Mouse (Mus musculus) limb, embryonic 10.5 days (tissue): ENCODE data around the gene Rab12. TPM values are rescaled to one million over a fixed set of nuclear protein-coding genes. Genes with fewer than 3 reads are reported as not detected.

ENCODE experiments used
- DNase-seq: peaks from one replicate; pipeline ENCODE4 v3.0.0-alpha.2; 2017; ENCODE audit warnings: low spot score
- H3K27ac ChIP-seq: fragments of 300-500 bp; sonication (generic); 2 replicates; pipeline ENCODE4 v1.5.1; 2016; ENCODE audit warnings: mild to moderate bottlenecking
- H3K27me3 ChIP-seq: fragments of 300-500 bp; sonication (generic); 2 replicates; pipeline ENCODE4 v1.6.1; 2016; ENCODE audit warnings: low read depth, mild to moderate bottlenecking; ENCODE audit not compliant: poor library complexity, severe bottlenecking
- H3K36me3 ChIP-seq: fragments of 300-500 bp; sonication (generic); 2 replicates; pipeline ENCODE4 v1.6.1; 2016; ENCODE audit warnings: mild to moderate bottlenecking, moderate library complexity
- H3K4me1 ChIP-seq: fragments of 300-500 bp; sonication (generic); 2 replicates; pipeline ENCODE4 v1.6.1; 2016
- H3K4me3 ChIP-seq: fragments of 300-500 bp; sonication (generic); 2 replicates; pipeline ENCODE4 v1.5.1; 2016; ENCODE audit warnings: mild to moderate bottlenecking, moderate library complexity
- H3K9me3 ChIP-seq: fragments of 300-500 bp; sonication (generic); replicated peaks from 2 replicates; pipeline ENCODE4 v1.6.1; 2016; ENCODE audit warnings: mild to moderate bottlenecking
- WGBS: fragments of 180-500 bp; shearing (Covaris S2); methylation state at CpG from one replicate; pipeline ENCODE4 v1.1.7; 2016; 5-methylcytosine and 5-hydroxymethylcytosine counted together
- polyA plus RNA-seq: library from polyadenylated mRNA; unstranded; fragments of >200 nt; fragmentation: Nextera tagmentation; extraction: Ambion mirVana; gene quantifications from 2 replicates; pipeline ENCODE4 v1.2.1, GENCODE M21; 2016

Rab12 gene
- polyA plus RNA-seq, 1 experiment from 2014 or later: 32.0 TPM

DNA sequence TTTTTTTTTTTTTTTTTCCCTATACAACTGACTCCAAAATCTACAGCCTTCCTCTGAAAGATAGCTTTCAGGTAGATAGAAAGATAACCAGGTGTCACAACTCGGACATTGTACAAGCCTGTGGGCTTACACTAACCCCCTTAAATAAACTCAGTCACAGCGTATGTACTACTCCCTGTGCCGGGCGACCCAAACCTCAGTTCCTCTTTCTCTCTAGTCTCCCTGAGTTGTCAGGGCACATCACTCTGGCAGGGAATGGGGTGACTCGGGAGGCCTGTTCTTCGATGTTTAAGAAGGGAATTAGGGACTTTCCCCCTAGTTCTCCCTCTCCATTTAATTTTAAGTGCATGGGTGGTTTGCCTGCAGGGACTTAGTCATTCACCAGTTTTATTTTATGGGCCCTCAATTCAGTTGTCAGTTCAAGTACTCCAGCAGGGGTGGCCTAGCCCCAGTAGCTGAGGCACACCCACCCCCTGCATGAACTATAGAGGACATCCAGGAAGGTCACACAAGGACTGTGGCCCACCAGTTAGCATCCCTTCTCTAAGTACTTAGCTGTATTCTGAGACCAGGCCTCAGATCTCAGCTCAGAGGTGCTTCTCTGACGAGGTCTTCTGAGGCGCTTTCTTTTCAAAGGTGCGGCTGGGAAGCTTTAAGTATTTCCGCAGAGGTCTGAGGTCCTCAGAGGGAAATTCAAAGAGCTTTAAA, 5.1 kb downstream of the Rab12 start:
- Histone ChIP-seq H3K9me3 (no peaks in the 10 kb centered on the region), H3K4me3 (no peak overlapping the region), H3K27me3 (no peaks in the 10 kb centered on the region), H3K4me1 (peaks cover 27% of the 10 kb centered on the region), H3K36me3 (peaks cover 52% of the 10 kb centered on the region), H3K27ac (no peak overlapping the region)
- WGBS: 83% methylated on average over 10 of the region's 10 CpGs
- DNase-seq: no peak

- no peak overlapping the region for H3K27ac ChIP-seq
- H3K4me3 ChIP-seq: no peak overlapping the region
- H3K36me3 ChIP-seq: peaks cover 71% of the 10 kb centered on the region
- DNase-seq: no peak
- H3K27me3 ChIP-seq: no peaks in the 10 kb centered on the region
- 80% methylated on average over 15 of the region's 15 CpGs for WGBS
- no peaks in the 10 kb centered on the region for H3K9me3 ChIP-seq
- peaks cover 15% of the 10 kb centered on the region for H3K4me1 ChIP-seq
Measured at GRCm38 (mm10) chr17:66512202-66512956, 7.2 kb downstream of the Rab12 start.

GRCm38 (mm10) chr17:66510221-66510683, 9.3 kb downstream of the Rab12 start:
- no peak for DNase-seq
- Histone ChIP-seq H3K27ac (no peak overlapping the region; the same call in 1 of the 2 replicates), H3K4me1 (peaks cover 15% of the 10 kb centered on the region), H3K27me3 (no peaks in the 10 kb centered on the region), H3K9me3 (no peaks in the 10 kb centered on the region), H3K36me3 (peaks cover 74% of the 10 kb centered on the region), H3K4me3 (no peak overlapping the region)
- 58% methylated on average over 10 of the region's 10 CpGs for WGBS

DNA sequence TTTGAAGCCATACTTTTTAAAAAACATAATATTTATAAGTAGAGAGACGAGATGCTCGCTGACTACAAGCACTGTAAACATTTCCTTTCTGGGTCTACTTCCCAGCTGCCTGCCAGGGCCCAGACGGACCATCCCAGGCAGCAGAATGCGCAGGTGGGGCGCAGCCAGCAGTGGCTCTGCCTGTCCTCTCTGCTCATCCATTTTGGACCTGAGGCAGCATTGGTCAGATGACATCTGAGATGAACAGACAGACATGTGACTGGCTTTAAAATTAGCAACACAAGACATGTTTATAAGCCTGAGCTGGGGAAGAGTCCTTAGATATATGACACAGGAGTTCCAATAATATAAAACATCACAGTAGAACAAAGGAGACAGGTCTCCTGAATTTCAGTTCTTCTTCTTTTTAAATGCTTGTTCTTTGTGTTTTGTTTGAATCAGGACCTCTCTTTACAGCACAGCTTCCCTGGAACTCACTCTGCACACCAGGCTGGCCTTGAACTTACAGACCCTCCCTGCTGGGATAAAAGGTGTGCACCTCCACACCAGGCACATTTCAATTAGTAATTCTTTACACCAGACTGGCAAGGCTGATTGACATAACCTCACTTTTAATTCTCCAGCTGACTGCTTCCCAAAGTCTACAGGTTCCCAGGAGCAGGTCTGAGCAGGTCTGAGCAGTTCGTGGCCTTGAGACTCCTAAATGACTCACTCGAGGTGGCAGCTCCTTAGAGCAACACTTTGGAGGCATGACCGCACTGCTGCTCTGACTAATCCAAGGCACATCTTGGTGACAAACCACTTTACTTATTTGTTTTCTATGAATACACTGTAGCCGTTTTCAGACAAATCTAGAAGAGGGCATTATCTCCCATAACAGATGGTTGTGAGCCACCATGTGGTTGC, 12.2 kb downstream of the Rab12 start:
- no peak overlapping the region for H3K4me3 ChIP-seq
- peaks cover 11% of the 10 kb centered on the region for H3K4me1 ChIP-seq
- no peaks in the 10 kb centered on the region for H3K27me3 ChIP-seq
- no peak overlapping the region for H3K27ac ChIP-seq
- WGBS: 90% methylated on average over 9 of the region's 9 CpGs
- H3K9me3 ChIP-seq: no peaks in the 10 kb centered on the region
- peaks cover 77% of the 10 kb centered on the region for H3K36me3 ChIP-seq
- no peak for DNase-seq

DNA sequence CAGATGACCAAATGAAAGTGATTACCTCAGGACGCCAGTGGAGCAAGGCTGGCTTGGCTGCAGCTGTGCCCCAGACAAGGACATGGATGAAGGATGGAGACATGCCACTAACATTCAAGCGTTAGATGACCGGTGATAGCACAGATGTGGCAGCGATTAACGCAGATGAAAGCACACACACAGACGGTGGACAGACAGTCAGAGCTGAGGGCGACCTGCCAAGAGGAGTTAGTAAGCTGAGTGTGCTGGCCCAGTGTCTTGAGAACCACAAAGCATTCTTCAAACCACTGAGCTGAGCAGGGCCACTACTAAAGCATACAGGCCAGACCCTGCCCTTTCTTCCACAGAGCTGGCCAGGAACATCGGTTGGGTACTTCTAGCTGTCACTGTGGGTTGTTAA, 14.6 kb downstream of the Rab12 start:
- DNase-seq: no peak
- Histone ChIP-seq H3K27ac (no peak overlapping the region), H3K27me3 (no peaks in the 10 kb centered on the region), H3K4me3 (no peak overlapping the region), H3K4me1 (no peaks in the 10 kb centered on the region), H3K36me3 (peaks cover 87% of the 10 kb centered on the region), H3K9me3 (no peaks in the 10 kb centered on the region)
- WGBS: 95% methylated on average over 8 of the region's 8 CpGs

DNA sequence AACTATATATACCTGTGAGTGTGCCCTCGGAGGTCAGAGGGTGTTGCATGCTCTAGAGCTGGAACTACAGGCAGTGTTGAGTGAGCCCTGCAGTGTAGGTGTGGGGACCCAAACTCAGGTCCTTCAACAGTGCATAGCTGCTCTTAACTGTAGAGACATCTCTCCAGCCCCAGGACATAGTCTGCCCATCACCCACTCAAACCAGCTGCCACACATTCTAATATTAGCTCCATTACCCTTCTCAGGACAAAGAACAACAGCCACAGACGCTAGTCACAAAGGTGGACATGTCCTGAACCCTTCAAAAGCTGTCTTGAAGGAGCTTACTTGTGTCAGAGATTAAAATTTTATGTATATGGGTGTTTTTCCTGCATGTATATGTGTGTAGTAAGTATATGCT, 15.3 kb downstream of the Rab12 start:
- no peak overlapping the region for H3K4me3 ChIP-seq
- H3K4me1 ChIP-seq: no peaks in the 10 kb centered on the region
- H3K9me3 ChIP-seq: no peaks in the 10 kb centered on the region
- DNase-seq: no peak
- H3K36me3 ChIP-seq: peaks cover 88% of the 10 kb centered on the region
- WGBS: 96% methylated on average over 2 of the region's 2 CpGs
- no peak overlapping the region for H3K27ac ChIP-seq
- no peaks in the 10 kb centered on the region for H3K27me3 ChIP-seq

DNA sequence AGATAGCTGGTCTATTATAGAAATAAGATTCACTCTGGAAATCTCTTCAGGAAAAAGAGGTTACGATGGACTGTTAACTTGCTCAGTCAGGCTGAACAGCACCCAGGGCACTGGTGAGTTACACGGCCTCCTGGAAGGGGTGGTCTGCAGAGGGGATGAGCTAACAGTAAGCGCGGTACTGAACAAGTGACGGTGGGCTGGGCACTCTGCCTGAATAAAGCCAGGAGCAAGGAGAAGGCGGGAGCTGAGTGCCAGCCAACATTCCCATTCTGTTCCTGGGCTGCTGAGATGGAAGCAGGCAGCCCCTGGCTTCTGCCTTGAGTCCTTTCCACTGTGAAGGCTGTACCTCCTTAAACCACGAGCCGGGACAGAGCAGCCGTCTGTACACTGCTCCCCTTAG, 16.1 kb downstream of the Rab12 start:
- no peaks in the 10 kb centered on the region for H3K4me1 ChIP-seq

DNA sequence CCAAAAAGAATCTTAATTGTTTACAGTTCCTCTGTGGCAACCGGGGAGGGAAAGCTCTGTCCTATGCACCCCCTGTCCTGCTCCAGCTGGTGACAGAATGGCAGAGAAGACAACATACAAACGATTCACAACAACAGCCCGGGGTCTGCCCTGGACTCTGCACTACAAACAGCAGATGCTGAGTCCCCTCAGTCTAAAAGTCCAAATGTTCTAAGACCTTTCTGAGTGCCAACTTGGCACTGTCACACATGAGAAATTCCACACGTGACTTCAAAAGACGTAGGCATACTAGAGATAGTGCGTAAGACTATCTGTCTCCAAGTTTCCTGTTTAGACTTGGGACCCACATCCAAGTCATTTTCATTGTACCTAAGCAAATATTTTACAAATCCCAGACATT, 16.7 kb downstream of the Rab12 start:
- no peak for DNase-seq
- Histone ChIP-seq H3K36me3 (peaks cover 90% of the 10 kb centered on the region), H3K4me1 (no peaks in the 10 kb centered on the region), H3K27me3 (no peaks in the 10 kb centered on the region), H3K4me3 (no peak overlapping the region), H3K9me3 (no peaks in the 10 kb centered on the region), H3K27ac (no peak overlapping the region)
- WGBS: 91% methylated on average over 6 of the region's 6 CpGs

More for the DNA sequence above, 16.1 kb downstream of the Rab12 start:
- no peaks in the 10 kb centered on the region for H3K9me3 ChIP-seq
- no peak overlapping the region for H3K4me3 ChIP-seq
- DNase-seq: no peak
- H3K27me3 ChIP-seq: no peaks in the 10 kb centered on the region
- no peak overlapping the region for H3K27ac ChIP-seq
- H3K36me3 ChIP-seq: peaks cover 90% of the 10 kb centered on the region
- WGBS: 93% methylated on average over 9 of the region's 9 CpGs

DNA sequence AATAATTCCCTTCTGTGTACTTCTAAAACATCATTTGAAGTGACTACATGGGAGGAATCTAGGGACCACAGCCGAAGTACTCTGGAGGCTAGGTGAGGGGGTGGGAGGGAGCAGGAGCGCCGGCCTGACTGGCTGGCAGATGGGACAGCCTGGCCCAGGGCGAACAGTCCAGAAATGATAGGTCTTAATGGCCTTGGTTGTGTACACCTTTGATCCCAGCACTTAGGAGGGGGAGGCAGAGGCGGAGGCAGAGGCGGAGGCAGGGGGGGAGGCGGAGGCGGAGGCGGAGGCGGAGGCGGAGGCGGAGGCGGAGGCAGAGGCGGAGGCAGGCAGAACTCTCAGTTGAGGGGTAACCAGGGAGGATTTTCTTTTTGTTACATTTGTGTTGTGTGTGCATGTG, 20.9 kb downstream of the Rab12 start:
- Histone ChIP-seq H3K36me3 (peaks cover 97% of the 10 kb centered on the region), H3K27me3 (no peaks in the 10 kb centered on the region), H3K4me1 (no peaks in the 10 kb centered on the region), H3K9me3 (no peaks in the 10 kb centered on the region), H3K4me3 (no peak overlapping the region), H3K27ac (no peak overlapping the region)
- 86% methylated on average over 14 of the region's 14 CpGs for WGBS
- no peak for DNase-seq

DNA sequence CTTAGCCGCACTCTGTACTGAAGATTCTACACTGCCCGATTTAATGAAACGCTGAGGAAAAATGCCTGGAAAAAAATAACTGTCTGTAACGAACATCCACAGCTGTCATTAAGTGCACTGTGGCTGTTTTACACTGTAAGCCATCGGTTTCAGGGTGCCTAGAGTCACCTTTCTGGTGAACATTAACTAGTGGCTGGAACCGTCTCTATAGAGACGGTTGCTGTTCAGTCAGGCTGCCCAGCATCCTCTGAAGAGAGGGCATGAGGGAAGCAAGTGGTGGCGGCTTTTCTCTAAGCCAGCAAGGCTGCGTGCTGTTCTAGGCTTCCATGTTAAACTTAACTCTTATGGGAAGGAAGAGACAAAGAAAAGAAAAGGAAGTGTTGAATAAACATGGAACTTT, 22.9 kb downstream of the Rab12 start:
- no peaks in the 10 kb centered on the region for H3K9me3 ChIP-seq
- H3K4me3 ChIP-seq: no peak overlapping the region
- no peaks in the 10 kb centered on the region for H3K4me1 ChIP-seq
- H3K36me3 ChIP-seq: peaks cover 85% of the 10 kb centered on the region
- no peak for DNase-seq
- H3K27ac ChIP-seq: no peak overlapping the region
- WGBS: 94% methylated on average over 9 of the region's 9 CpGs
- no peaks in the 10 kb centered on the region for H3K27me3 ChIP-seq

DNA sequence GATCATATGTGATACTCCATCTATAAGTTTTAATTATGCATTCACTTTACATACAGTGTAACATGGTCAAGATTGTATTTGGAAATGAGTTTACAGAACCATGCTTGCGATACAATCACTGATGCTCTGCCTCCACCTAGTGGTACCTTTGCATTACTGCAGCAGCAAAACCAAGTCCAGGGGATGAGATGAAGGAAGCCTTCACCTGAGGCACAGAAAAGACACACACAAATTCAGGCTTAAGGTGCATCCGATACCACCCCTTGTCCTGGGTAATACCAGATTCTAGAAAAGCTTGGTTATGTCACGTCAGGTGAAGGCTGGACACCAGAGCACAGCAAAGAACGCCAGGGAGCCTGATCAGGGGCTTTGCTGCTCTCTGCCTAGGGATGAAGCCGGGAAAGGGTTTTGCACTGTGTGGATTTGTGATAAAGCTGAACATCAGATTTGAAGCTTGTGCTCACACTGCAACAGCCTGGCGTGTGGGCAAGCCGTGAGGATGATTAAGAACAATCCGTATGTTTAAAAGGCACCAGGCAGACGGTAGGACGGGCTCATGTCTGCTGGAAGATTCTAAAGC, 29.4 kb downstream of the Rab12 start:
- 48% methylated on average over 10 of the region's 10 CpGs for WGBS

GRCm38 (mm10) chr17:66486576-66486975, 33.0 kb downstream of the Rab12 start:
- peaks cover 4% of the 10 kb centered on the region; the same call in 1 of the 2 replicates for H3K4me1 ChIP-seq
- H3K36me3 ChIP-seq: no peaks in the 10 kb centered on the region
- no peaks in the 10 kb centered on the region for H3K9me3 ChIP-seq
- 90% methylated on average over 6 of the region's 6 CpGs for WGBS
- no peak overlapping the region for H3K4me3 ChIP-seq
- DNase-seq: no peak
- H3K27ac ChIP-seq: no peak overlapping the region
- peaks cover 6% of the 10 kb centered on the region; the same call in 1 of the 2 replicates for H3K27me3 ChIP-seq

More for the DNA sequence above, 29.4 kb downstream of the Rab12 start:
- Histone ChIP-seq H3K36me3 (peaks cover 21% of the 10 kb centered on the region), H3K4me3 (no peak overlapping the region), H3K27me3 (no peaks in the 10 kb centered on the region), H3K27ac (no peak overlapping the region), H3K9me3 (no peaks in the 10 kb centered on the region), H3K4me1 (no peaks in the 10 kb centered on the region)
- peak; percentile 64 for DNase-seq
